Mouse (Mus musculus) intestine, embryonic 14.5 days (tissue): ENCODE data around the gene Thrap3. TPM values are rescaled to one million over a fixed set of nuclear protein-coding genes. Genes with fewer than 3 reads are reported as not detected.
A peak's percentile ranks its signal among the peaks of the same experiment; 100 is the strongest.

Experiments
- ATAC-seq: fragments of 200-750 bp; cut with Nextera tagmentation; replicated peaks from 2 replicates; pipeline ENCODE4 v1.8.0; 2017; ENCODE audit warnings: low read depth, moderate number of reproducible peaks, moderate TSS enrichment, moderate library complexity; ENCODE audit not compliant: low FRiP score, low TSS enrichment
- DNase-seq: peaks from one replicate; pipeline ENCODE4 v3.0.0-alpha.2; 2018; ENCODE audit warnings: low spot score
- H3K27ac ChIP-seq: fragments of 300-500 bp; sonication (generic); 2 replicates; pipeline ENCODE4 v1.5.1; 2014; ENCODE audit warnings: low read depth, mild to moderate bottlenecking, control low read depth
- H3K27me3 ChIP-seq: fragments of 300-500 bp; sonication (generic); replicated peaks from 2 replicates; pipeline ENCODE4 v1.6.1; 2014; ENCODE audit warnings: low read length, control low read depth; ENCODE audit not compliant: control insufficient read depth, insufficient read depth
- H3K36me3 ChIP-seq: fragments of 300-500 bp; sonication (generic); 2 replicates; pipeline ENCODE4 v1.6.1; 2014; ENCODE audit warnings: low read length, control low read depth; ENCODE audit not compliant: control insufficient read depth, insufficient read depth
- H3K4me1 ChIP-seq: fragments of 300-500 bp; sonication (generic); replicated peaks from 2 replicates; pipeline ENCODE4 v1.6.1; 2014; ENCODE audit warnings: low read length, control low read depth, mixed read lengths; ENCODE audit not compliant: control insufficient read depth, insufficient read depth
- H3K4me2 ChIP-seq: fragments of 300-500 bp; sonication (generic); 2 replicates; pipeline ENCODE4 v1.6.1; 2014; ENCODE audit warnings: low read length
- H3K4me3 ChIP-seq: fragments of 300-500 bp; sonication (generic); 2 replicates; pipeline ENCODE4 v1.5.1; 2014; ENCODE audit warnings: low read depth, low read length, control low read depth, mixed read lengths
- H3K9ac ChIP-seq: fragments of 300-500 bp; sonication (generic); 2 replicates; pipeline ENCODE4 v1.6.1; 2014; ENCODE audit warnings: mild to moderate bottlenecking, low read length
- H3K9me3 ChIP-seq: fragments of 300-500 bp; sonication (generic); 2 replicates; pipeline ENCODE4 v1.6.1; 2016; ENCODE audit warnings: low read length, control low read depth; ENCODE audit not compliant: control insufficient read depth
- WGBS: fragments of 180-500 bp; shearing (Covaris S2); extraction: QIAGEN DNeasy Blood & Tissue Kit; methylation state at CpG from one replicate; pipeline ENCODE4 v1.1.7; 2014; 5-methylcytosine and 5-hydroxymethylcytosine counted together
- polyA plus RNA-seq: library from polyadenylated mRNA; unstranded; fragments of >200 nt; fragmentation: Nextera tagmentation; extraction: Ambion mirVana; gene quantifications from 2 replicates; pipeline ENCODE4 v1.2.1, GENCODE M21; 2014

The Thrap3 gene
- polyA plus RNA-seq, 1 experiment from 2014 or later = 206 TPM

GRCm38 (mm10) chr4:126157562-126157961, 45.0 kb downstream of the Thrap3 start:
- Histone ChIP-seq H3K27ac (no peak overlapping the region), H3K27me3 (no peaks in the 10 kb centered on the region), H3K9ac (no peak overlapping the region), H3K36me3 (no peaks in the 10 kb centered on the region), H3K9me3 (no peaks in the 10 kb centered on the region), H3K4me2 (no peak overlapping the region), H3K4me1 (peaks cover 14% of the 10 kb centered on the region), H3K4me3 (no peak overlapping the region)
- DNase-seq (no peak), ATAC-seq (no peak)
- 92% methylated on average over 6 of the region's 6 CpGs for WGBS

- 65% methylated on average over 5 of the region's 5 CpGs for WGBS
- ATAC-seq = no peak
- Histone ChIP-seq H3K9ac (no peak overlapping the region), H3K27ac (0 out of 2 replicates have a peak overlapping the region, but pooled peaks have one; percentile 77), H3K9me3 (no peaks in the 10 kb centered on the region), H3K4me1 (peaks cover 14% of the 10 kb centered on the region), H3K4me3 (no peak overlapping the region), H3K36me3 (peaks cover 4% of the 10 kb centered on the region), H3K4me2 (no peak overlapping the region), H3K27me3 (no peaks in the 10 kb centered on the region)
- DNase-seq = no peak
Measured at GRCm38 (mm10) chr4:126156617-126157016, 45.9 kb downstream of the Thrap3 start.

- H3K27me3 ChIP-seq = no peaks in the 10 kb centered on the region
Measured at GRCm38 (mm10) chr4:126155869-126156268, 46.7 kb downstream of the Thrap3 start.

GRCm38 (mm10) chr4:126155183-126155582, 47.4 kb downstream of the Thrap3 start:
- H3K27me3 ChIP-seq = no peaks in the 10 kb centered on the region
- no peak for DNase-seq
- no peak for ATAC-seq
- no peaks in the 10 kb centered on the region for H3K9me3 ChIP-seq
- no peak overlapping the region for H3K9ac ChIP-seq
- H3K27ac ChIP-seq = peak overlapping the region; percentile 77
- H3K4me2 ChIP-seq = no peak overlapping the region
- peaks cover 9% of the 10 kb centered on the region for H3K36me3 ChIP-seq
- no peak overlapping the region for H3K4me3 ChIP-seq
- H3K4me1 ChIP-seq = peaks cover 25% of the 10 kb centered on the region
- WGBS = 18% methylated on average over 4 of the region's 4 CpGs

More at GRCm38 (mm10) chr4:126155869-126156268, 46.7 kb downstream of the Thrap3 start:
- WGBS = 25% methylated on average over 2 of the region's 2 CpGs
- Histone ChIP-seq H3K36me3 (peaks cover 9% of the 10 kb centered on the region), H3K4me1 (peaks cover 18% of the 10 kb centered on the region), H3K9me3 (no peaks in the 10 kb centered on the region), H3K27ac (peak overlapping the region; percentile 77), H3K4me3 (no peak overlapping the region), H3K9ac (no peak overlapping the region), H3K4me2 (no peak overlapping the region)
- no peak; the same call in 1 of the 2 replicates for ATAC-seq
- no peak for DNase-seq

GRCm38 (mm10) chr4:126152864-126153263, 49.7 kb downstream of the Thrap3 start:
- DNase-seq (no peak), ATAC-seq (no peak)
- Histone ChIP-seq H3K4me3 (no peak overlapping the region), H3K4me2 (no peak overlapping the region), H3K9me3 (no peaks in the 10 kb centered on the region), H3K36me3 (peaks cover 16% of the 10 kb centered on the region), H3K27me3 (no peaks in the 10 kb centered on the region), H3K27ac (no peak overlapping the region), H3K9ac (no peak overlapping the region), H3K4me1 (peaks cover 38% of the 10 kb centered on the region)
- WGBS = 64% methylated on average over 14 of the region's 14 CpGs

GRCm38 (mm10) chr4:126151701-126152440, 50.7 kb downstream of the Thrap3 start:
- WGBS = 88% methylated on average over 16 of the region's 16 CpGs
- no peak overlapping the region for H3K27ac ChIP-seq
- ATAC-seq = no peak

GRCm38 (mm10) chr4:126150949-126151320, 51.6 kb downstream of the Thrap3 start:
- peaks cover 16% of the 10 kb centered on the region for H3K36me3 ChIP-seq
- no peaks in the 10 kb centered on the region for H3K27me3 ChIP-seq
- H3K27ac ChIP-seq = peak overlapping the region; percentile 90
- peak overlapping the region; percentile 54 for H3K4me3 ChIP-seq
- ATAC-seq (no peak), DNase-seq (no peak)
- peaks cover 40% of the 10 kb centered on the region for H3K4me1 ChIP-seq
- H3K4me2 ChIP-seq = peak overlapping the region; percentile 91
- WGBS = 41% methylated on average over 6 of the region's 6 CpGs
- H3K9me3 ChIP-seq = no peaks in the 10 kb centered on the region
- H3K9ac ChIP-seq = peak overlapping the region; percentile 20; the same call in 1 of the 2 replicates

More at GRCm38 (mm10) chr4:126151701-126152440, 50.7 kb downstream of the Thrap3 start:
- Histone ChIP-seq H3K9me3 (no peaks in the 10 kb centered on the region), H3K9ac (no peak overlapping the region), H3K27me3 (no peaks in the 10 kb centered on the region), H3K36me3 (peaks cover 16% of the 10 kb centered on the region), H3K4me1 (peaks cover 46% of the 10 kb centered on the region), H3K4me3 (no peak overlapping the region), H3K4me2 (no peak overlapping the region)
- no peak for DNase-seq

GRCm38 (mm10) chr4:126150297-126150948, 52.1 kb downstream of the Thrap3 start:
- Histone ChIP-seq H3K4me2 (peak overlapping the region; percentile 91), H3K9me3 (no peaks in the 10 kb centered on the region), H3K4me3 (peak overlapping the region; percentile 54), H3K27me3 (no peaks in the 10 kb centered on the region), H3K4me1 (peaks cover 35% of the 10 kb centered on the region), H3K9ac (peak overlapping the region; percentile 20; the same call in 1 of the 2 replicates), H3K27ac (peak overlapping the region; percentile 90), H3K36me3 (peaks cover 16% of the 10 kb centered on the region)
- DNase-seq (peak; percentile 79), ATAC-seq (peak; percentile 25)
- 27% methylated on average over 16 of the region's 16 CpGs for WGBS
